Mouse (Mus musculus): ENCODE results near the gene Frmd4a. TPM values are rescaled to one million over a fixed set of nuclear protein-coding genes. Genes with fewer than 3 reads are reported as not detected.

Frmd4a gene
- polyA plus RNA-seq, 1 experiment from 2014 or later = 28.8 TPM

DNA sequence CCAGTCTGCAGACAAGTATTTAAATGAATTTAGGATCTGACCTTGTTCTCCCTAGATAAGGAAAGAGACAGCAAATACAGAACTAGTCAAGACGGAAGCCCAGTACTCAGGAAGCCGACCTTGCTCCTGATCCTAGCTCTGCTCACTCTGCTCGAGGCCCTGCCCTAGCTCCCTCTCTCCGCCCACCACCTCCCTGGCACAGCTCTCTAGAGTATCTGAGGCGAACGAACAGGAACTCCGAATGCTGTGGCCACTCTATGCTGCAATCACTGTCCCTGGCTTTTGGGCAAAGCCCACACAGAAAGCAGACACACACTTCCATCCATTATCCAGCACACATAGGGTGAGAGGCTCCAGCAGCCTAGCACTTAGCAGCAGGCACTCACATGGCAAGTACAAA, 619.1 kb downstream of the Frmd4a start:
- Histone ChIP-seq H3K4me2 (no peak overlapping the region), H3K9ac (ENCODE audit: low read depth, low read length) (no peak overlapping the region), H3K36me3 (ENCODE audit: control insufficient read depth, insufficient read depth, low read length) (peaks cover 22% of the 10 kb centered on the region), H3K4me3 (ENCODE audit: low read depth, low read length) (no peak overlapping the region), H3K4me1 (ENCODE audit: control insufficient read depth, insufficient read depth, low read length) (no peaks in the 10 kb centered on the region), H3K9me3 (replicated peaks; ENCODE audit: control insufficient read depth, low read length) (no peaks in the 10 kb centered on the region), H3K27me3 (ENCODE audit: control insufficient read depth, insufficient read depth, low read length) (no peaks in the 10 kb centered on the region), H3K27ac (ENCODE audit: low read depth, low read length) (no peak overlapping the region)
- no peak for ATAC-seq (replicated peaks; ENCODE audit: insufficient number of reproducible peaks, low FRiP score, low TSS enrichment)
- 82% methylated on average over 7 of the region's 7 CpGs for WGBS (ENCODE audit: insufficient replicate concordance)

GRCm38 (mm10) chr2:4638189-4638588, 620.7 kb downstream of the Frmd4a start:
- 86% methylated on average over 3 of the region's 3 CpGs for WGBS (ENCODE audit: insufficient replicate concordance)
- no peak overlapping the region for H3K27ac ChIP-seq (ENCODE audit: low read depth, low read length)
- H3K4me2 ChIP-seq = no peak overlapping the region
- H3K4me1 ChIP-seq (ENCODE audit: control insufficient read depth, insufficient read depth, low read length) = no peaks in the 10 kb centered on the region
- no peak for ATAC-seq (replicated peaks; ENCODE audit: insufficient number of reproducible peaks, low FRiP score, low TSS enrichment)
- no peak overlapping the region for H3K4me3 ChIP-seq (ENCODE audit: low read depth, low read length)
- H3K36me3 ChIP-seq (ENCODE audit: control insufficient read depth, insufficient read depth, low read length) = peaks cover 26% of the 10 kb centered on the region
- H3K27me3 ChIP-seq (ENCODE audit: control insufficient read depth, insufficient read depth, low read length) = no peaks in the 10 kb centered on the region
- H3K9ac ChIP-seq (ENCODE audit: low read depth, low read length) = no peak overlapping the region
- H3K9me3 ChIP-seq (replicated peaks; ENCODE audit: control insufficient read depth, low read length) = no peaks in the 10 kb centered on the region

DNA sequence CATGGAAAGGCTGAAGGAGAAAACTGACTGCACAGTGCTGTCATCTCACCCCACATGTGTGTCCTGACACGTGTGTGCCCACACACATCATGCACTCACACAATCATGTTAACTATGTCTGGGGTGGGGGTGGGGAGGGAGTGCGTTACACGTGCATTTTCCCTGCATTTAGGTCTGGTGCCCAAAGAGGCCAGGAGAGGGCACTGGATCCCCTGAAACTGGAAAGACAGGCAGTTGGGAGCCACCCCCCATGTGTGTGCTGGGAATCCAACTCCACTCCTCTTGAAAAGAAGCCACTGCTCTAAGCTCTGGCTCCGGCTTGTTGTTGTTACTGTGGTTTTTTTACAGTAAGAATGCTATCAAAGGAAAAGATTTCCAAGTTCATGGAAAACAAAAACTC, 627.5 kb downstream of the Frmd4a start:
- Histone ChIP-seq H3K4me3 (ENCODE audit: low read depth, low read length) (no peak overlapping the region), H3K36me3 (ENCODE audit: control insufficient read depth, insufficient read depth, low read length) (peaks cover 24% of the 10 kb centered on the region), H3K4me2 (no peak overlapping the region), H3K4me1 (ENCODE audit: control insufficient read depth, insufficient read depth, low read length) (no peaks in the 10 kb centered on the region), H3K27ac (ENCODE audit: low read depth, low read length) (no peak overlapping the region), H3K9me3 (replicated peaks; ENCODE audit: control insufficient read depth, low read length) (no peaks in the 10 kb centered on the region), H3K27me3 (ENCODE audit: control insufficient read depth, insufficient read depth, low read length) (no peaks in the 10 kb centered on the region), H3K9ac (ENCODE audit: low read depth, low read length) (no peak overlapping the region)
- 79% methylated on average over 4 of the region's 4 CpGs for WGBS (ENCODE audit: insufficient replicate concordance)
- no peak for ATAC-seq (replicated peaks; ENCODE audit: insufficient number of reproducible peaks, low FRiP score, low TSS enrichment)

DNA sequence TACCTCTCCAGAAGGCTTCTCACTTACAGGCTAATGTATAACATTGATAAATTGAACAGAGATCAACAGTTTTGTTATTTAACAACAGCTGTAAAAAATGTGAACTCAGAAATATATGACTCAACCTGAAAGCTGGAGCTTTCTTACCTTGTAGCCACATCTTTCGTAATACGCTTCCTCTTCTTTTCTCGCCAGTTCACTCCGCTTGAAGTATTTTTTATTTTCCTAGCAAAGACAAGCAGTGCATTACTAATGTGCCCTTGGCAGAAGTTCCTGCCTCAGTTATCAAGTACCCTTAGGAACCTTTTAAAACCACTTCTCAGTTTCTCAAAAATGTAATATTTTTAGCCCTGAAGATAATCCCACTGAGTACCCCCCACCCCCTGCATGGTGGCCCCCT, 630.6 kb downstream of the Frmd4a start:
- Histone ChIP-seq H3K4me3 (ENCODE audit: low read depth, low read length) (no peak overlapping the region), H3K36me3 (ENCODE audit: control insufficient read depth, insufficient read depth, low read length) (peaks cover 17% of the 10 kb centered on the region), H3K9me3 (replicated peaks; ENCODE audit: control insufficient read depth, low read length) (no peaks in the 10 kb centered on the region), H3K27me3 (ENCODE audit: control insufficient read depth, insufficient read depth, low read length) (no peaks in the 10 kb centered on the region), H3K9ac (ENCODE audit: low read depth, low read length) (no peak overlapping the region), H3K4me2 (no peak overlapping the region), H3K27ac (ENCODE audit: low read depth, low read length) (no peak overlapping the region), H3K4me1 (ENCODE audit: control insufficient read depth, insufficient read depth, low read length) (peaks cover 4% of the 10 kb centered on the region)
- WGBS (ENCODE audit: insufficient replicate concordance) = 91% methylated on average over 4 of the region's 4 CpGs
- no peak for ATAC-seq (replicated peaks; ENCODE audit: insufficient number of reproducible peaks, low FRiP score, low TSS enrichment)

DNA sequence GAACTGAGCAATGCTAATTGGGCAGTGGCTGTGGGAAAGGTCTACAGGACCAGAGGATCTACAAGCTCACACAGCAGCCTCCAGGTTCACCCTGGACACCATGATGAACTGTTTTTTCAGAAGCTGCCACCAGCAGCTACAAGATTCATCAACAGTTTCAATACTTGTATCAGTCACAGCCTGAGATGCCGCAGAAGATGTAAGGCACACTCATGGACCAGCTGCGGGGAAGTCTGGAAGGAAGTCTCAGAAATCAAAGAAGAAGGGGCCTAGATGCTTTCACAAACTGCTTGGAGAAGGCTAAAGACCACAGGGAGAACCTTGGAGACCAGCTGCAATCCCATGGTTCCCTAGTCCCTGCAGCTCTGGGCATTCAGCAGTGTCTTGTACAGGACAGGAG, 632.1 kb downstream of the Frmd4a start:
- Histone ChIP-seq H3K27me3 (ENCODE audit: control insufficient read depth, insufficient read depth, low read length) (no peaks in the 10 kb centered on the region), H3K36me3 (ENCODE audit: control insufficient read depth, insufficient read depth, low read length) (peaks cover 8% of the 10 kb centered on the region), H3K4me3 (ENCODE audit: low read depth, low read length) (no peak overlapping the region), H3K9ac (ENCODE audit: low read depth, low read length) (no peak overlapping the region), H3K27ac (ENCODE audit: low read depth, low read length) (no peak overlapping the region), H3K4me2 (no peak overlapping the region), H3K4me1 (ENCODE audit: control insufficient read depth, insufficient read depth, low read length) (peaks cover 4% of the 10 kb centered on the region), H3K9me3 (replicated peaks; ENCODE audit: control insufficient read depth, low read length) (no peaks in the 10 kb centered on the region)
- no peak for ATAC-seq (replicated peaks; ENCODE audit: insufficient number of reproducible peaks, low FRiP score, low TSS enrichment)
- 94% methylated on average over 2 of the region's 2 CpGs for WGBS (ENCODE audit: insufficient replicate concordance)

DNA sequence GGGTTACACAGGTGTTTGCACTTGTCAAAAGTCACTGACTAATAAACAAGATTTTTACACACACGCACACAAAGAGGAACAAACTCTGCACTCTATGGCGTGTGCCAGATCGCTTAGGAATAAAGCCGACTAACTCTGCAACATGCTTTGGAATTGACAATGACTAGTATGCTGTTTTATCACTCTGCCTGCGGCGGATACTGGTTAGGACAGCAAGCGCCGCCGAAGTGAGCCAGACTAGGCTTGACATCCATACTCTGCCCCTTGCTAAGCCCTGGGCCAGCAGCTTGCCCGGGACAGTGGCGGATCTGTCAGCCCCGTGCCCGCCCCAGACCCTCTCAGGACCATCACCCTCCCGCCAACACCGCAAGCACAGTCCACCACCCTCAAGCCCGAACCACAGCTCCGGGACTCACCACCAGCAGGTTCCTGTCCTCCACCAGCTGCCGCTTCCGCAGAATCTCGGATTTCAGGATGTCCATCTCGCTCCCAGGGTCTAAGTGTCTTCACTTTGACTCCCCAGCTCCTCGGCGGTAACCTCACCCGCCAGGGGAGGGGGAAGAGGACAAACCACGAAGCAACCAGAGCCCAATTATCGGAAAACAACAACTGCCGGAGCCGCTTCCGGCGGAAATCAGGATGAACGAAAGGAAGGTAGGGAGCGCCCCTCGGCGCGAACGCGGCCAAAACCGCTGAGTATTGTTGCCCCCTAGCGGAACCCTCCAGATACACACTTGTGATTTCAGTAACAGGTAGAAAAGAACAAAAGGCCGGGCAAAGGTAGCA, 634.2 kb downstream of the Frmd4a start, which contains the start of gene Prpf18:
Gene Prpf18 (minus strand): TSS at position 614 of the 786 bp plus-strand sequence.
- no peaks in the 10 kb centered on the region for H3K9me3 ChIP-seq (replicated peaks; ENCODE audit: control insufficient read depth, low read length)
- H3K4me1 ChIP-seq (ENCODE audit: control insufficient read depth, insufficient read depth, low read length) = peaks cover 4% of the 10 kb centered on the region
- 2% methylated on average over 40 of the region's 40 CpGs for WGBS (ENCODE audit: insufficient replicate concordance)
- peak within 1 kb of the TSS; percentile 90 for H3K9ac ChIP-seq (ENCODE audit: low read depth, low read length)
- H3K4me2 ChIP-seq = peak within 1 kb of the TSS; percentile 87
- no peaks in the 10 kb centered on the region; the same call in 1 of the 2 replicates for H3K36me3 ChIP-seq (ENCODE audit: control insufficient read depth, insufficient read depth, low read length)
- H3K27me3 ChIP-seq (ENCODE audit: control insufficient read depth, insufficient read depth, low read length) = no peaks in the 10 kb centered on the region
- peak; percentile 71 for ATAC-seq (replicated peaks; ENCODE audit: insufficient number of reproducible peaks, low FRiP score, low TSS enrichment)
- H3K4me3 ChIP-seq (ENCODE audit: low read depth, low read length) = peak within 1 kb of the TSS; percentile 94
- H3K27ac ChIP-seq (ENCODE audit: low read depth, low read length) = peak within 1 kb of the TSS; percentile 42

DNA sequence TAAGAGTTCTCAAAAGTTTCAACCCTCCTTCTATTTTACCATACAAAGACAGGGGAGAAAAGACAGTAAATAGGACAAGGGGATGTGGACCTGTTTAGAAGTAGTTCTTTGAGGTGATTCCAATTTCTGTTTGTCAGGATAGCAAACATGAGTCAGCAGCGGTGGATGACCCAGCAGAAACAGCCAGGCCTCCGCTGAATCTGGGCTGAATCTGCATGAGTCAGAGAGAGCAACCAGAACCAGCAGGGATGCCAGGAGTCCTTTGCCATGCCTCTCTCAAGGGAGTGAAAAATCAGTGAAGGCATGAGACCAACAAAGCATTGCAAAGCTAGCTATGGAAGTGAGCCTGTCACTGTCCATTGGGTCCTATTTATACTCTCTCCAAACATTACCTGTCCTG, 643.2 kb downstream of the Frmd4a start:
- H3K9me3 ChIP-seq (replicated peaks; ENCODE audit: control insufficient read depth, low read length) = no peaks in the 10 kb centered on the region
- no peaks in the 10 kb centered on the region for H3K36me3 ChIP-seq (ENCODE audit: control insufficient read depth, insufficient read depth, low read length)
- 74% methylated on average over 2 of the region's 2 CpGs for WGBS (ENCODE audit: insufficient replicate concordance)
- H3K9ac ChIP-seq (ENCODE audit: low read depth, low read length) = no peak overlapping the region
- H3K4me2 ChIP-seq = no peak overlapping the region
- H3K4me1 ChIP-seq (ENCODE audit: control insufficient read depth, insufficient read depth, low read length) = no peaks in the 10 kb centered on the region
- H3K27me3 ChIP-seq (ENCODE audit: control insufficient read depth, insufficient read depth, low read length) = no peaks in the 10 kb centered on the region
- no peak for ATAC-seq (replicated peaks; ENCODE audit: insufficient number of reproducible peaks, low FRiP score, low TSS enrichment)
- H3K4me3 ChIP-seq (ENCODE audit: low read depth, low read length) = no peak overlapping the region
- H3K27ac ChIP-seq (ENCODE audit: low read depth, low read length) = no peak overlapping the region
